Mouse (Mus musculus) CH12.LX (cell line): ENCODE data around the gene Ube4b. TPM values are rescaled to one million over a fixed set of nuclear protein-coding genes. Genes with fewer than 3 reads are reported as not detected.

ENCODE experiments used
- DNase-seq: peaks from one replicate; pipeline ENCODE4 v3.0.0-alpha.2; 2013; ENCODE audit errors: extremely low read depth
- H3K27ac ChIP-seq: 2 replicates; pipeline ENCODE4 v1.5.1; 2012; ENCODE audit warnings: low read depth, mild to moderate bottlenecking, control low read depth, moderate library complexity; ENCODE audit not compliant: insufficient read depth
- H3K27me3 ChIP-seq: replicated peaks from 2 replicates; pipeline ENCODE3; 2012; ENCODE audit warnings: inconsistent platforms
- H3K36me3 ChIP-seq, 2 experiments: replicated peaks in 1 of 2; 2 replicates each; pipeline versions ENCODE3 to v1.6.1; 2012; ENCODE audit warnings: inconsistent platforms in 1 of 2, low read length in 1 of 2, mild to moderate bottlenecking in 1 of 2, mixed read lengths in 1 of 2, moderate library complexity in 1 of 2; ENCODE audit not compliant: control insufficient read depth in 1 of 2, insufficient read depth in 1 of 2
- H3K4me1 ChIP-seq, 2 experiments: 2 replicates each; pipeline ENCODE4 v1.6.1; 2012; ENCODE audit warnings: inconsistent platforms in 1 of 2, moderate library complexity in 1 of 2; ENCODE audit not compliant: insufficient read depth in 2 of 2, control insufficient read depth in 1 of 2
- H3K4me2 ChIP-seq: 2 replicates; pipeline ENCODE4 v1.6.1; 2012; ENCODE audit warnings: low read depth, mild to moderate bottlenecking, control low read depth; ENCODE audit not compliant: poor library complexity, insufficient read depth, severe bottlenecking
- H3K4me3 ChIP-seq, 3 experiments: fragments of 150-350 bp in 1 of 3; sonication (generic) in 1 of 3; replicated peaks in 1 of 3; 2 replicates each; pipeline versions ENCODE3 to v1.5.1; 2011 to 2012; ENCODE audit warnings: low read depth in 2 of 3, low read length in 2 of 3, mild to moderate bottlenecking in 2 of 3, moderate library complexity in 2 of 3, control low read depth in 1 of 3, improper control_type of control experiment in 1 of 3, inconsistent platforms in 1 of 3, mixed read lengths in 1 of 3; ENCODE audit not compliant: poor library complexity in 1 of 3
- H3K79me2 ChIP-seq: replicated peaks from 2 replicates; pipeline ENCODE4 v1.6.1; 2012; ENCODE audit warnings: mild to moderate bottlenecking, moderate library complexity; ENCODE audit not compliant: control insufficient read depth, poor library complexity, insufficient read depth, severe bottlenecking; ENCODE audit errors: extremely low read depth
- H3K9ac ChIP-seq: 2 replicates; pipeline ENCODE4 v1.6.1; 2012; ENCODE audit warnings: low read depth, mild to moderate bottlenecking, control low read depth, moderate library complexity; ENCODE audit not compliant: insufficient read depth
- H3K9me3 ChIP-seq: replicated peaks from 2 replicates; pipeline ENCODE3; 2012; ENCODE audit warnings: low read length, inconsistent platforms, mixed read lengths
- CHD1 ChIP-seq: IDR thresholded peaks from 2 replicates; pipeline ENCODE4 v1.6.1; 2012; ENCODE audit warnings: low read depth, low read length, improper control_type of control experiment, inconsistent platforms
- CTCF ChIP-seq, 2 experiments: IDR thresholded peaks in 1 of 2; conservative IDR thresholded peaks in 1 of 2; 2 replicates each; pipeline ENCODE4 v1.5.1; 2011 to 2012; ENCODE audit warnings: low read depth in 2 of 2, low read length in 2 of 2, improper control_type of control experiment in 1 of 2, inconsistent platforms in 1 of 2, mild to moderate bottlenecking in 1 of 2, moderate library complexity in 1 of 2
- E2F4 ChIP-seq: IDR thresholded peaks from 2 replicates; pipeline ENCODE4 v1.6.1; 2011; ENCODE audit warnings: low read depth, low read length, improper control_type of control experiment; ENCODE audit not compliant: insufficient replicate concordance
- ELF1 ChIP-seq: IDR thresholded peaks from 2 replicates; pipeline ENCODE4 v1.6.1; 2014; ENCODE audit warnings: low read depth, mild to moderate bottlenecking, inconsistent platforms, low read length, improper control_type of control experiment
- EP300 ChIP-seq: IDR thresholded peaks from 2 replicates; pipeline ENCODE4 v1.6.1; 2011; ENCODE audit warnings: low read length, improper control_type of control experiment
- ETS1 ChIP-seq: conservative IDR thresholded peaks from 2 replicates; pipeline ENCODE4 v1.6.1; 2012; ENCODE audit warnings: low read depth, mild to moderate bottlenecking, inconsistent platforms, low read length, improper control_type of control experiment, moderate library complexity
- JUN ChIP-seq: IDR thresholded peaks from 2 replicates; pipeline ENCODE4 v1.6.1; 2011; ENCODE audit warnings: low read depth, mild to moderate bottlenecking, low read length, improper control_type of control experiment, moderate library complexity; ENCODE audit not compliant: insufficient read depth
- MAFK ChIP-seq: IDR thresholded peaks from 2 replicates; pipeline ENCODE4 v1.6.1; 2011; ENCODE audit warnings: low read length, improper control_type of control experiment; ENCODE audit not compliant: insufficient replicate concordance
- MAZ ChIP-seq: IDR thresholded peaks from 2 replicates; pipeline ENCODE4 v1.6.1; 2012; ENCODE audit warnings: low read depth, mild to moderate bottlenecking, inconsistent platforms, low read length, improper control_type of control experiment, moderate library complexity
- MEF2A ChIP-seq: IDR thresholded peaks from 2 replicates; pipeline ENCODE4 v1.6.1; 2014; ENCODE audit warnings: low read depth, mild to moderate bottlenecking, inconsistent platforms, low read length, improper control_type of control experiment, borderline replicate concordance
- NELFE ChIP-seq: IDR thresholded peaks from 2 replicates; pipeline ENCODE4 v1.6.1; 2011; ENCODE audit warnings: low read depth, low read length, improper control_type of control experiment
- NRF1 ChIP-seq: IDR thresholded peaks from 2 replicates; pipeline ENCODE4 v1.6.1; 2014; ENCODE audit warnings: low read depth, mild to moderate bottlenecking, inconsistent platforms, low read length, improper control_type of control experiment, moderate library complexity
- PAX5 ChIP-seq: IDR thresholded peaks from 2 replicates; pipeline ENCODE4 v1.6.1; 2012; ENCODE audit warnings: low read length, inconsistent platforms, mixed read lengths
- POLR2A ChIP-seq: IDR thresholded peaks from 2 replicates; pipeline ENCODE4 v1.6.1; 2011; ENCODE audit warnings: low read depth, mild to moderate bottlenecking, improper control_type of control experiment, low read length
- RCOR1 ChIP-seq: conservative IDR thresholded peaks from 2 replicates; pipeline ENCODE4 v1.6.1; 2012; ENCODE audit warnings: low read depth, mild to moderate bottlenecking, inconsistent platforms, low read length, improper control_type of control experiment
- SIN3A ChIP-seq: IDR thresholded peaks from 2 replicates; pipeline ENCODE4 v1.6.1; 2012; ENCODE audit warnings: low read length, improper control_type of control experiment, inconsistent platforms
- SMC3 ChIP-seq: IDR thresholded peaks from 2 replicates; pipeline ENCODE4 v1.6.1; 2011; ENCODE audit warnings: low read depth, low read length, improper control_type of control experiment
- TCF12 ChIP-seq: IDR thresholded peaks from 2 replicates; pipeline ENCODE4 v1.6.1; 2014; ENCODE audit warnings: low read depth, mild to moderate bottlenecking, inconsistent platforms, low read length, improper control_type of control experiment
- USF1 ChIP-seq: IDR thresholded peaks from 2 replicates; pipeline ENCODE4 v1.6.1; 2014; ENCODE audit warnings: low read depth, mild to moderate bottlenecking, inconsistent platforms, low read length, improper control_type of control experiment
- ZKSCAN1 ChIP-seq: IDR thresholded peaks from 2 replicates; pipeline ENCODE4 v1.6.1; 2012; ENCODE audit warnings: low read depth, inconsistent platforms, low read length, improper control_type of control experiment, borderline replicate concordance
- dilution Hi-C: fragments of 300-500 bp; cut with MboI; formaldehyde crosslinking; loops from 2 replicates; pipeline ENCODE4 v1.14.3; 2020; ENCODE audit warnings: low sequenced_read_pairs; ENCODE audit not compliant: extremely low pct_unique_long_range_greater_than_20kb, extremely low pct_ligation_motif_present
- in situ Hi-C: fragments of 300-500 bp; cut with MboI; formaldehyde crosslinking; loops from 3 replicates; pipeline ENCODE4 v1.14.3; 2019; ENCODE audit warnings: low sequenced_read_pairs, low pct_ligation_motif_present, low pct_unique_long_range_greater_than_20kb, mixed read lengths
- polyA plus RNA-seq: library from polyadenylated mRNA; unstranded; fragments of >175 nt; gene quantifications from 2 replicates; pipeline ENCODE4 v1.2.1, GENCODE M21; 2012; ENCODE audit warnings: low read depth; ENCODE audit not compliant: insufficient read length
- total RNA-seq, 2 experiments: library from RNA; depleted of rRNA; stranded (reverse); fragments of 300-350 nt in 1 of 2; fragments of >200 nt in 1 of 2; gene quantifications; 2 replicates each; pipeline ENCODE4 v1.2.3; 2012 to 2014

Gene Ube4b
- total and polyA plus RNA-seq, 3 experiments, result 13.1 to 60.0 (median 41.6) TPM

DNA sequence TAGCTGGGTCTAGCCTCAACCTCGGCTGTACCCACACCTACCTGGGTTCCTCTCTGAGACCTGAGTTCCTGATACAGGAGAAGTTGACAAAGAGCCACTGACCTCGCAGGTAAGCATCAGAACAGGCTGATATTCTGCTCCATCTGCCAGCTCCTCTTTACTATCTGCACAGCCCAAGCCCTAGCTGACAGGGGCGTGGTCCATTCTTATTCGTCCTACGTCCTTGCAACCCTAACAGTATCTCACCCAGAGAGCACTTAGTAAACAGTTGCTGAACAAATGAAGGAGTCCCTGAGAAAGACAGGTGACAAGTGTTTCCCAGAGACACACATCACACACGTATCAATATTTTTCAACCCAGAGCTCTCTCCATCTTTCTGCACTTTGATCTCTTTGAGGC, 18.2 kb downstream of the Ube4b start:
- H3K9ac ChIP-seq, result no peak overlapping the region
- H3K79me2 ChIP-seq, result peaks cover 14% of the 10 kb centered on the region
- dilution Hi-C loops, result no loop called here
- no peak overlapping the region for H3K4me3 ChIP-seq
- H3K27ac ChIP-seq, result no peak overlapping the region
- H3K36me3 ChIP-seq, result peaks cover 3 to 64% of the 10 kb centered on the region in 2 experiments
- no peaks in the 10 kb centered on the region for H3K9me3 ChIP-seq
- TF ChIP-seq SMC3, result no peak
- TF ChIP-seq ZKSCAN1, result no peak
- no peak for TF ChIP-seq CTCF (conservative IDR thresholded peaks at IDR 0.05 in 1 of 2, IDR thresholded peaks at IDR 0.05 in 1 of 2; ENCODE audit: low read depth in 2 of 2, low read length in 2 of 2)
- TF ChIP-seq USF1, result no peak
- TF ChIP-seq MAZ, result no peak
- no peak for TF ChIP-seq CHD1
- no peak for TF ChIP-seq ETS1
- no peak for TF ChIP-seq NRF1
- TF ChIP-seq NELFE, result no peak
- no peak for TF ChIP-seq PAX5
- no peak for TF ChIP-seq TCF12
- no peak for TF ChIP-seq POLR2A
- no peak for TF ChIP-seq JUN
- no peak for TF ChIP-seq ELF1
- TF ChIP-seq SIN3A, result no peak
- TF ChIP-seq MEF2A, result no peak
- no peak for TF ChIP-seq EP300
- TF ChIP-seq RCOR1, result no peak
- H3K4me1 ChIP-seq, result peaks cover 26 to 55% of the 10 kb centered on the region in 2 experiments
- in situ Hi-C loops, result no loop called here
- H3K4me2 ChIP-seq, result no peak overlapping the region
- DNase-seq, result no peak
- no peaks in the 10 kb centered on the region for H3K27me3 ChIP-seq

- no peak overlapping the region for H3K27ac ChIP-seq
- H3K79me2 ChIP-seq, result peaks cover 16% of the 10 kb centered on the region
- peaks cover 27 to 58% of the 10 kb centered on the region in 2 experiments for H3K4me1 ChIP-seq
- in situ Hi-C loops (no loop called here), dilution Hi-C loops (no loop called here)
- no peak overlapping the region for H3K4me2 ChIP-seq
- TF ChIP-seq E2F4 (no peak), MAFK (0 out of 2 replicates have a peak, but pooled peaks have one; percentile 27)
- H3K9ac ChIP-seq, result no peak overlapping the region
- no peaks in the 10 kb centered on the region for H3K27me3 ChIP-seq
- H3K36me3 ChIP-seq, result peaks cover 3 to 59% of the 10 kb centered on the region in 2 experiments
- no peaks in the 10 kb centered on the region for H3K9me3 ChIP-seq
- H3K4me3 ChIP-seq, result no peak overlapping the region
- DNase-seq, result no peak
These were observed 19.1 kb downstream of the Ube4b start for GRCm38 (mm10) chr4:149407461-149407860.
